Mouse (Mus musculus) cortical plate, adult 2 months (tissue): ENCODE measurements at regions not wholly inside any gene's neighbourhood (a gene's known extent, or its start where the extent isn't known, plus 50 kb on each side); places are given as distances from the start of the nearest gene placed in this dataset.

Experiments used
- CTCF ChIP-seq: fragments of 200-500 bp; IDR thresholded peaks from 2 replicates; pipeline ENCODE4 v1.5.1; 2011; ENCODE audit warnings: mild to moderate bottlenecking, control low read depth, low read length; ENCODE audit not compliant: insufficient read depth; ENCODE audit errors: extremely low read depth
- POLR2A ChIP-seq: fragments of 200-500 bp; IDR thresholded peaks from 2 replicates; pipeline ENCODE4 v1.6.1; 2011; ENCODE audit warnings: mild to moderate bottlenecking, low read length, control low read depth; ENCODE audit not compliant: insufficient read depth; ENCODE audit errors: extremely low read depth

GRCm38 (mm10) chr7:37359473-37359872, 414.0 kb downstream of the Zfp536 start:
- TF ChIP-seq CTCF (no peak), POLR2A (no peak)
